In the genomic region with DNA sequence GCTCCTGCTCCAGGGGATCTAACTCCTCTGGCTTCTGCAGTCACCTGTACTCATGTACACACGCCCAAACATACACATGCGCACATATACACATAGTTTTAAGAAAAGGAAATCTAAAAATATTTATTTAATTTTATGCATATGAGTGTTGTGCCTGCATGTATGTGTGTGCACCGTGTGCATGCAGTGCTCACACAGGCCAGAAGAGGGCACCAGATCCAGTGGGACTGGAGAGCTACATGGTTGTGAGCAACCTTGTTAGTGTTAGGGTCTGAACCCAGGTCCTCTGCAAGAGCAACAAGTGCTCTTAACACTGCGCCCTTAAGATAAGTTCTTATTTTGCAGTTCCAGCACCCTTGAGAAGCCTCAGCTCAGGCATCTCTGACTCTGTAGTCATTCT, we compare ENCODE assay signal across 20 mouse cellular contexts. TPM values are rescaled to one million over a fixed set of nuclear protein-coding genes. Genes with fewer than 3 reads are reported as not detected.
A peak's percentile ranks its signal among the peaks of the same experiment; 100 is the strongest.
DNase-seq lines count a peak whose midpoint lies in the region; ATAC-seq and TF ChIP-seq lines count a peak whose summit lies in the region.
"Had no signal": no experiment of that assay in that cellular context is flagged by ENCODE, and none has a peak within 500 bp of the region (broad histone marks: within the 10 kb centered on the region; RNA-seq: fewer than 3 reads in every experiment).

No protein-coding gene starts in this region.

- no peak for ATAC-seq in heart, embryonic 12.5 days (ENCODE audit: insufficient number of reproducible peaks, low FRiP score)
- ATAC-seq in lung, embryonic 14.5 days (ENCODE audit: insufficient read depth) = no peak
- no peak for ATAC-seq in cerebellum, adult (ENCODE audit: insufficient number of reproducible peaks, low FRiP score, low TSS enrichment)
- ATAC-seq: forebrain, embryonic 13.5 days; hindbrain, embryonic 16.5 days had no signal

- H3K27ac ChIP-seq in heart, adult 2 months = no peak overlapping the region
- H3K27ac ChIP-seq in heart, embryonic 12.5 days (ENCODE audit: poor library complexity, severe bottlenecking) = no peak overlapping the region
- H3K27ac ChIP-seq in lung, embryonic 14.5 days (ENCODE audit: low read depth) = no peak overlapping the region
- no peak overlapping the region for H3K27ac ChIP-seq in ES-Bruce4 (ENCODE audit: insufficient read depth, low read length)
- no peak overlapping the region for H3K27ac ChIP-seq in embryonic fibroblast, embryonic 13.5 days (ENCODE audit: insufficient read depth, low read length)
- H3K27ac ChIP-seq: embryonic facial prominence, embryonic 13.5 days; forebrain, embryonic 13.5 days; kidney, embryonic 15.5 days had no signal

- H3K4me1 ChIP-seq in heart, adult 2 months (ENCODE audit: control insufficient read depth, insufficient read depth, low read length) = no peaks in the 10 kb centered on the region
- peaks cover 6% of the 10 kb centered on the region for H3K4me1 ChIP-seq in heart, embryonic 12.5 days (replicated peaks)
- H3K4me1 ChIP-seq in lung, embryonic 14.5 days (ENCODE audit: insufficient read depth) = no peaks in the 10 kb centered on the region
- no peaks in the 10 kb centered on the region for H3K4me1 ChIP-seq in ES-Bruce4 (ENCODE audit: control insufficient read depth, insufficient read depth, low read length)
- H3K4me1 ChIP-seq in embryonic fibroblast, embryonic 13.5 days (ENCODE audit: control insufficient read depth, insufficient read depth, low read length) = no peaks in the 10 kb centered on the region
- H3K4me1 ChIP-seq: embryonic facial prominence, embryonic 13.5 days; forebrain, embryonic 13.5 days; kidney, embryonic 15.5 days had no signal

- 99% methylated on average over 4 of the region's 4 CpGs for WGBS in heart, adult 2 months
- WGBS in heart, embryonic 12.5 days = 94% methylated on average over 4 of the region's 4 CpGs
- whole genome bisulfite sequencing in lung, embryonic 14.5 days = 93% methylated on average over 4 of the region's 4 CpGs

- H3K4me3 ChIP-seq in heart, adult 2 months = no peak overlapping the region
- no peak overlapping the region for H3K4me3 ChIP-seq in heart, embryonic 12.5 days
- H3K4me3 ChIP-seq in lung, embryonic 14.5 days (ENCODE audit: low read depth, low read length) = no peak overlapping the region
- H3K4me3 ChIP-seq in ES-Bruce4 (ENCODE audit: low read depth, low read length) = no peak overlapping the region
- no peak overlapping the region for H3K4me3 ChIP-seq in embryonic fibroblast, embryonic 13.5 days (ENCODE audit: insufficient read depth, low read length)
- H3K4me3 ChIP-seq: embryonic facial prominence, embryonic 13.5 days; forebrain, embryonic 13.5 days; kidney, embryonic 15.5 days had no signal

- no peak for TF ChIP-seq POLR2A in heart, adult 2 months (IDR thresholded peaks at IDR 0.05; ENCODE audit: insufficient read depth, low read depth, low read length)
- TF ChIP-seq POLR2A in ES-Bruce4 (IDR thresholded peaks at IDR 0.05; ENCODE audit: insufficient read depth, low read length) = no peak
- TF ChIP-seq POLR2A in embryonic fibroblast, embryonic 13.5 days (IDR thresholded peaks at IDR 0.05; ENCODE audit: low read depth, low read length) = no peak

- TF ChIP-seq CTCF in heart, adult 2 months (IDR thresholded peaks at IDR 0.05) = peak; percentile 43
- TF ChIP-seq CTCF in lung, embryonic 14.5 days (IDR thresholded peaks at IDR 0.05; ENCODE audit: low read depth) = peak; percentile 33; the same call in 1 of the 2 replicates
- TF ChIP-seq CTCF in ES-Bruce4 (IDR thresholded peaks at IDR 0.05; ENCODE audit: low read depth, low read length) = peak; percentile 58
- peak; percentile 56; the same call in 1 of the 2 replicates for TF ChIP-seq CTCF in embryonic fibroblast, embryonic 13.5 days (IDR thresholded peaks at IDR 0.05; ENCODE audit: borderline replicate concordance, insufficient read depth, low read length)

- no peaks in the 10 kb centered on the region for H3K36me3 ChIP-seq in heart, adult 2 months (ENCODE audit: control insufficient read depth, insufficient read depth, low read length)
- H3K36me3 ChIP-seq in heart, embryonic 12.5 days = peaks cover 85% of the 10 kb centered on the region
- peaks cover 27% of the 10 kb centered on the region; the same call in 1 of the 2 replicates for H3K36me3 ChIP-seq in lung, embryonic 14.5 days (ENCODE audit: insufficient read depth)
- 0 out of 2 replicates have a peak, but pooled peaks cover 2% of the 10 kb centered on the region for H3K36me3 ChIP-seq in ES-Bruce4 (ENCODE audit: control insufficient read depth, insufficient read depth, low read length, poor library complexity, severe bottlenecking)

- no peaks in the 10 kb centered on the region for H3K79me2 ChIP-seq in heart, adult 2 months (replicated peaks; ENCODE audit: control insufficient read depth, insufficient read depth, low read length)

- no peak for TF ChIP-seq EP300 in heart, adult 2 months (IDR thresholded peaks at IDR 0.05; ENCODE audit: insufficient read depth, low read depth, low read length)
- no peak for TF ChIP-seq EP300 in ES-Bruce4 (IDR thresholded peaks at IDR 0.05; ENCODE audit: insufficient read depth, low read depth, low read length)

- H3K9ac ChIP-seq in heart, adult 2 months (ENCODE audit: low read depth, low read length) = no peak overlapping the region
- H3K9ac ChIP-seq in heart, embryonic 12.5 days = no peak overlapping the region
- H3K9ac ChIP-seq in lung, embryonic 14.5 days = no peak overlapping the region
- H3K9ac ChIP-seq in ES-Bruce4 (ENCODE audit: low read depth, poor library complexity, severe bottlenecking) = no peak overlapping the region
- H3K9ac ChIP-seq: embryonic facial prominence, embryonic 13.5 days; forebrain, embryonic 13.5 days; kidney, embryonic 15.5 days had no signal

- intact Hi-C loops in heart, adult 2 months (cut with DNase I) = no loop called here
- intact Hi-C loops in heart, postnatal 36 days (cut with DNase I) = no loop called here

- peaks cover 7% of the 10 kb centered on the region for H3K9me3 ChIP-seq in heart, embryonic 12.5 days (replicated peaks)
- H3K9me3 ChIP-seq in lung, embryonic 14.5 days (ENCODE audit: low read depth, low read length) = no peaks in the 10 kb centered on the region
- H3K9me3 ChIP-seq in ES-Bruce4 (replicated peaks; ENCODE audit: control insufficient read depth, insufficient read depth, low read length, poor library complexity, severe bottlenecking) = 0 out of 2 replicates have a peak, but pooled peaks cover 3% of the 10 kb centered on the region

- no peak for DNase-seq in heart, adult 2 months
- DNase-seq in lung, embryonic 14.5 days = no peak
- no peak for DNase-seq in lung, postnatal 14 days
- DNase-seq in heart, postnatal 36 days = no peak
- DNase-seq: adrenal gland, adult 8-10 months; cerebellum, postnatal 25 days; heart, adult 18-20 months; heart, postnatal 10 days; layer of hippocampus, postnatal 36 days; midbrain, embryonic 14.5 days; right cerebral cortex, postnatal 4 days had no signal

- H3K4me2 ChIP-seq in heart, embryonic 12.5 days = no peak overlapping the region
- no peak overlapping the region for H3K4me2 ChIP-seq in lung, embryonic 14.5 days
- H3K4me2 ChIP-seq: embryonic facial prominence, embryonic 13.5 days; forebrain, embryonic 13.5 days; kidney, embryonic 15.5 days had no signal

- H3K27me3 ChIP-seq in heart, adult 2 months (ENCODE audit: control insufficient read depth, insufficient read depth, low read length) = no peaks in the 10 kb centered on the region
- H3K27me3 ChIP-seq in heart, embryonic 12.5 days (replicated peaks) = no peaks in the 10 kb centered on the region
- no peaks in the 10 kb centered on the region for H3K27me3 ChIP-seq in lung, embryonic 14.5 days (ENCODE audit: insufficient read depth, low read length)
- no peaks in the 10 kb centered on the region for H3K27me3 ChIP-seq in ES-Bruce4 (ENCODE audit: control insufficient read depth, insufficient read depth, low read length, poor library complexity, severe bottlenecking)
- H3K27me3 ChIP-seq: embryonic facial prominence, embryonic 13.5 days; forebrain, embryonic 13.5 days; kidney, embryonic 15.5 days had no signal

RNA-seq across cellular contexts. Expression of a gene that starts 17.7 kb away (rescaled TPM):
- total RNA-seq in heart, adult 2 months (2021) = 1 to 10 TPM; 6.8 to 7.2 TPM
- polyA plus RNA-seq in heart, adult 2 months (2012; rRNA removed) = 17.1 and 22.0 TPM in 2 replicates
- polyA plus RNA-seq in heart, embryonic 12.5 days (2016; fragmentation: Nextera tagmentation; extraction: Ambion mirVana) = 0.97 and 1.1 TPM in 2 replicates
- polyA plus RNA-seq in lung, embryonic 14.5 days (2014; fragmentation: Nextera tagmentation; extraction: Ambion mirVana) = 1.6 and 2.2 TPM in 2 replicates
- 3.3 and 5.1 TPM in 2 replicates for polyA plus RNA-seq in ES-Bruce4 (2011; ENCODE audit: insufficient read depth, insufficient read length, low read depth, missing spikeins)
- 0.17 and 0.18 TPM in 2 replicates for polyA plus RNA-seq in embryonic fibroblast, embryonic 13.5 days (2011; ENCODE audit: insufficient read length, low read depth, missing spikeins)
- 10 to 100 TPM in 1 of 2 experiments, 1 to 10 TPM in 1; 7.9 to 10.6 TPM for total RNA-seq in heart, postnatal 36 days (2021)

RNA-seq across cellular contexts. Expression of a gene that starts 18.5 kb away (rescaled TPM):
- 10 to 100 TPM; 35.6 to 38.7 TPM for total RNA-seq in heart, adult 2 months (2021)
- polyA plus RNA-seq in heart, adult 2 months (2012; rRNA removed) = 37.3 and 38.8 TPM in 2 replicates
- polyA plus RNA-seq in heart, embryonic 12.5 days (2016; fragmentation: Nextera tagmentation; extraction: Ambion mirVana) = 17.7 and 18.2 TPM in 2 replicates
- polyA plus RNA-seq in lung, embryonic 14.5 days (2014; fragmentation: Nextera tagmentation; extraction: Ambion mirVana) = 2.6 and 2.7 TPM in 2 replicates
- 63.3 and 64.4 TPM in 2 replicates for polyA plus RNA-seq in ES-Bruce4 (2011; ENCODE audit: insufficient read depth, insufficient read length, low read depth, missing spikeins)
- 17.3 and 23.2 TPM in 2 replicates for polyA plus RNA-seq in embryonic fibroblast, embryonic 13.5 days (2011; ENCODE audit: insufficient read length, low read depth, missing spikeins)
- total RNA-seq in heart, postnatal 36 days (2021) = 10 to 100 TPM; 34.3 to 44.4 TPM

RNA-seq across cellular contexts. Expression of a gene that starts 28.7 kb away (rescaled TPM):
- total RNA-seq in heart, adult 2 months (2021) = under 1 TPM in 1 of 2 experiments, not detected in 1; 0.16 TPM
- polyA plus RNA-seq in heart, adult 2 months (2012; rRNA removed) = 2.5 and 3.0 TPM in 2 replicates
- 8.0 and 9.7 TPM in 2 replicates for polyA plus RNA-seq in heart, embryonic 12.5 days (2016; fragmentation: Nextera tagmentation; extraction: Ambion mirVana)
- polyA plus RNA-seq in lung, embryonic 14.5 days (2014; fragmentation: Nextera tagmentation; extraction: Ambion mirVana) = 0.26 and 0.85 TPM in 2 replicates
- 1.9 and 3.5 TPM in 2 replicates for polyA plus RNA-seq in ES-Bruce4 (2011; ENCODE audit: insufficient read depth, insufficient read length, low read depth, missing spikeins)
- polyA plus RNA-seq in embryonic fibroblast, embryonic 13.5 days (2011; ENCODE audit: insufficient read length, low read depth, missing spikeins) = not detected in 2 replicates
- under 1 TPM in 1 of 2 experiments, not detected in 1; 0.14 TPM for total RNA-seq in heart, postnatal 36 days (2021)
- polyA plus RNA-seq: limb, embryonic 11.5 days had no signal

RNA-seq across cellular contexts. Expression of a gene that starts 33.5 kb away (rescaled TPM):
- total RNA-seq in heart, adult 2 months (2021) = 10 to 100 TPM; 59.9 to 66.0 TPM
- polyA plus RNA-seq in heart, adult 2 months (2012; rRNA removed) = 64.6 and 91.3 TPM in 2 replicates
- 37.0 and 38.4 TPM in 2 replicates for polyA plus RNA-seq in heart, embryonic 12.5 days (2016; fragmentation: Nextera tagmentation; extraction: Ambion mirVana)
- polyA plus RNA-seq in lung, embryonic 14.5 days (2014; fragmentation: Nextera tagmentation; extraction: Ambion mirVana) = 38.0 and 39.4 TPM in 2 replicates
- polyA plus RNA-seq in ES-Bruce4 (2011; ENCODE audit: insufficient read depth, insufficient read length, low read depth, missing spikeins) = 22.3 and 24.8 TPM in 2 replicates
- polyA plus RNA-seq in embryonic fibroblast, embryonic 13.5 days (2011; ENCODE audit: insufficient read length, low read depth, missing spikeins) = 21.8 and 24.4 TPM in 2 replicates
- total RNA-seq in heart, postnatal 36 days (2021) = 10 to 100 TPM; 53.9 to 62.9 TPM

RNA-seq across cellular contexts. Expression of a gene that starts 45.2 kb away (rescaled TPM):
- 10 to 100 TPM; 58.7 to 68.7 TPM for total RNA-seq in heart, adult 2 months (2021)
- polyA plus RNA-seq in heart, adult 2 months (2012; rRNA removed) = 28.6 and 34.7 TPM in 2 replicates
- 101 TPM in 2 replicates for polyA plus RNA-seq in heart, embryonic 12.5 days (2016; fragmentation: Nextera tagmentation; extraction: Ambion mirVana)
- polyA plus RNA-seq in lung, embryonic 14.5 days (2014; fragmentation: Nextera tagmentation; extraction: Ambion mirVana) = 158 and 161 TPM in 2 replicates
- 92.9 and 94.6 TPM in 2 replicates for polyA plus RNA-seq in ES-Bruce4 (2011; ENCODE audit: insufficient read depth, insufficient read length, low read depth, missing spikeins)
- 70.0 and 71.3 TPM in 2 replicates for polyA plus RNA-seq in embryonic fibroblast, embryonic 13.5 days (2011; ENCODE audit: insufficient read length, low read depth, missing spikeins)
- total RNA-seq in heart, postnatal 36 days (2021) = 10 to 100 TPM; 66.8 to 67.0 TPM
